Mouse (Mus musculus): ENCODE measurements at regions not wholly inside any gene's neighbourhood (a gene's known extent, or its start where the extent isn't known, plus 50 kb on each side); places are given as distances from the start of the nearest gene placed in this dataset.

DNA sequence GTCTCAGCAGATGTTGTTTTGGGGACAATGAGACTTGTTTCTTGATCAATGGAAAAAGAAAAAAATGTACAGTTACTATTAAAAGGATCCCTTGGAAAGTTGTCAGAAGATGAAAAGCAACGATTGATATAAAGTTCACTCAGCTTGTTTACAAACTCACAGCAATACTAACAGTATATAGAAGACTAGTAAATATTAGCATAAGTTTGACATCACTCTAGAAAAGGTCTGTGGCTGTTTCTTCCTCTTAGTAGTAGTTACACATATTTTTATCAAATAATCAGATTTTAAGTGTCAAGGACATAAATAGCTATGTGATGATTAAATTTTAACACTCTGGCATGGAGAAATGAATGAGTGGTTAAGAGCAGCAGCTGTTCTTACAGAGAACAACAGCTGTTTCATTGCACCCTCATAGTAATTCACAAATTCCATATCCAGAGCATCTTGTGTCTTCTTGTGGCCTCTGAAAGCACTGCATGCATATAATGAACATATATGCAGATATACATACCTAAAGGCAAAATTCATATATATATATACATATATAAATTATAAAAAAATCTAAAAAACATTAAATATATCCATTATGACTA is 179.1 kb upstream of the Pcdh10 start:
- no peak for DNase-seq (ENCODE audit: low spot score)

DNA sequence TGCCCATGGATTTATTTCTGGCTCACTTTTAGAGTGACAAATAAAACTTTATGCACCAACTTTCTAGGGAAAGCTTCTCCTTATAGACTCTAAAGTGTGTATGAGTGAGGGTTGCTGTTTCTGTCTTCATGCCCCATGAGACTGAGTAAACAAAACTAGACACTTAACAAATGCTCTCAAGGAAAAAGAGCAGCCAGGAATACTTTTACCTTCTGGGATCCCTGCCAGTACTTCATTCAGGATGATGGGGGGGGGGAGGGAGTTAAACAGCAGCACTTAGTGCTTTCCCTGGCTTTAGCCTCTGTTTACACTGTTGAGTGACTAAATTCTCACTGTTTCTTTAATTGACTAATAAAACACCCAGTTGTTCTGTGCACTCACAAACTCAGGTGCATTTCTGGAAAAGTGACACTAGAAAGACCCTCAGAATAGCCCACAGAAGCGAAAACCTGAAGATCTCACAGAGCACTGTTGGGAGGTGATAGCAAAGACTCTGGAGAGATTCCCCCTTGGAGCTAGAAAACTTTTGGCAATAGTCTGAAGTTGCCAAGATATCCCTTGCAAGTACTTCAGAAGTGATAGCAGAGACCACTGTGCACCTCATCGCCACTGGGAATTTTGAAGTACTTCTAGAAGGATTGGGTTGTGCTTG is 173.7 kb upstream of the Pcdh10 start:
- no peak for DNase-seq (ENCODE audit: low spot score)

DNA sequence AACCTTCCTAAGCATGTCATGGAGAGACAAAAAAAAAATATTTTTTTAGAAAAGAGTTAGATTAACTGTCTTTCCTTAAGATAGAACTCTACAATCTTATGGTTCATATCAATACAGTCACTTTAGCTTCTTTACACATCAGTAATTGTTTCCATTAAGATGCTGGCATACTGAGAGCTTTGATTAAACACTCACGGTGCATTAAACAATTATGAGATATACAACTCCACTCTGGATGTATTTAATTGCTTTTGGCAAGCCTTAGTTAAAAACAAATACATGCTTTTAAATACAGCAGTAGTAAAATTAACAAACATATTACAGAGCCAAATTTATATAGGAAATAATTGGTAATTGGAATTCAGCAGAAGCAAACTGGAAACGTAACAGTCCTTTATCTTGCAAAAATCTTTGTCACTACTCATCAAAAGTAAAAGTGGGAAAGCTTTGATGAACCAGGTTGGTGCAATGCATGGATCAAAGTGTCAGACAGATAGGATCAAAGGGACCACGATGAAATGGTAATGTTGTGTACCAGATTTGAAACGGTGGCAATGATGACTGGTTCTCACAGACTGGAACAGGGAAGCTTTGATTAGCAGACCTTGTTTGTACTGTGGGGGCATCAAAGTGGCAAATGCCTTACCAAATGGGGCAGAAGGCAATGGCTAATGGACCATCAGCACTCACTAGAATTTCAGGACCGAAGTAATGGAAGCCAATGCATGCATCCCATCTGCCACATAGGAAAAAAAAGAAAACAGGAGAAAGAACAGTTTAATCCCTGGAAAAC is 146.4 kb upstream of the Pcdh10 start:
- DNase-seq (ENCODE audit: low spot score): no peak

DNA sequence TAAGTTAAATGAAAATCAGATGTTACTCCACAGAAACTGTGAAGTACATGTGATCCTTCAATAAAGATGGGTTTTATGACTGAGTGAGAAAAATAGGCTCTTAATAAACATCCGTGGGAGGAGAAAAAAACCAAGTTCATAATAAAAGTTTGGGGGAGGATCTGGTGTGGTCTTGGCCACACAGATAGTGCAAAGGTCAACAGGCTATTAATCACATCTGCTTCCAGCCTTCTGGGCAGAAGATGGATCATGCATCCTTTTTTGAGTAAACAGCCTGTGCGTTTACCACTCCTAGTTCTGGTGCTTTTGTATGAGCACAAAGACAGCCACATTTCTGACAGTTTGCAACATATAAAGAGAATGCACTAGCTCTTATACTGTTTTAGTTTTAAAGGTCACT is 139.7 kb upstream of the Pcdh10 start:
- no peak for DNase-seq (ENCODE audit: low spot score)

DNA sequence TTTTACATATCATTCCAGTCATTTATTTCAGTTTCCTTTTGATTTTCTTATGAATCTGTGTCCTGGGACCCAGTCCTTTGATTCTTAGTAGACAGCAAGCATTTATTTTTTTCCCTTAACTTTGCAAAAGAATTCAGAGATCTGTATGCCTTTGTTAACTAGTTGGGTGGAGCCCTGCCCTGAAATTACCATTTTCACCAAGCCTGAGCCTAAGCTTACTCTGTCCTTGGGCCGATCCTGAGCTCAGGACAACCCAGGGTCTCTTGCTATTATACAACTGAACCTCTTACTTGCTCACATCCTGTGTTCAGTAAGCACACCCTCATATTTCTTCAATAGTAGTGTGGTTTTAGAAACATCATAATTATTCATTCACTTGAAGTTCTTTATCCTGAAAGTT is 132.7 kb upstream of the Pcdh10 start:
- DNase-seq (ENCODE audit: low spot score): no peak

DNA sequence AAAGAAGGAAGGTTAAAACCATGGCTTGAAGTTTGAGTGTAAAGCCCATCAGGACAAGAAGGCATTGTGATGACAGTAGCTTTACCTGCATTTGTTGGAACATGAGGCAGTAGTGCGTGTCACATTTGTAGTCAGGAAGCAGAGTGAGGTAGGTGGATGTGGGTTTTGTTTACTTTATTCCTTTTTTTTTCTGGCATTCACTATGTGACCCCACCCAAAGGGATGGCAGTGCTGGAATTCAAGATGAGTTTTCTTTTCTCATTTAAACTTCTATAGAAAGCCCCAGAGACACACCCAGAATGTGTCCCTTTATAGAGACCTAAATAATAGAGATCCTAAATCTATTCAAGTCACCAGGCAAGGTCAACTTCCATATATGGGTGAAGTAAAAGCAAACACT is 131.6 kb upstream of the Pcdh10 start:
- DNase-seq (ENCODE audit: low spot score): no peak

DNA sequence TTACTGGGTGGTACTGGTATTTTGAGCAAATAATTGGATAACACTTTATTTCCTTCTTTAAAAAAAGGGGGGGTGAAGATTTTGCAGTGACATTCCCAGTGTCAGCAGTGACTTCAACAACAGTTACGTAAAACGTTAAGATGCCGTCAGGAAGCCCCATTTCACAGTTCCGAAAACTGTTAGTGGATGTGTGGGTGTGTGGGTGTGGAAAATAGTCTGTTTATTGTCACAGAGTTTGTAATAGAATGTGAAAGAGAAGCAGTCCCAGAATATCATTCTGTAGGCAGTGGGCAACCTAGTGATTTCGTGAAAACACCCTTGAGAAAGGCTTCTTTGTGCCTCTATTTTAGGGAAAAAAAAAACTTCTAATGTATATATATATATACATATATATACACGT is 101.4 kb upstream of the Pcdh10 start:
- DNase-seq (ENCODE audit: low spot score): peak; percentile 14

DNA sequence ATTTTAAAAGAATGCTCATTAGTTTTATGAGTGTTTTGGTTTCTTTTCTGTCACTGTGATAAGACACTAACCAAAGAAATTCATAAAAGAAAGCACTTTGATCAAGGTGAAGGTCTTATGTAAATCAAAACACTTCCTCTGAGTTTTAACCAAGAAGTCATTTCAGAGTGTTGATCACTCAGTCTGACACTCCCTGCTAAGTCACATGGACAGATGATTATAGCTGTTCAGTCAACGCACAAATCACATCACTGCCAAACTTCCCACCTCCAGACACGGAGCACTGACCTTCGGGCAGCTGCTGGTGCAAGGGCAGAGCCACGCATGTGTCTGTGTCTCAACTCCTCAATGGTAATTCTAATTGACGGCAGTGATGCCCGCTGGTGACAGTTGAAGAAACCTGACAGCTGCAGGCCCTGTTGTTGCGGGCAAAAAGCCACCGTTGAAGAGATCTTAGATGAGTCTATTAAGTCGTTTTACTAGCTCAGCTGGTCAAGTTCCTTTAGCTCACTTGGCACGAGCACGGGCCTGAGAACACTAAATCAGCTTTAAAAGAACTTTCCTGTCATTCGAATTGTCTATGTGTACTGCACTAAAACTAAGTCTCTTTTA is 80.8 kb upstream of the Pcdh10 start:
- DNase-seq (ENCODE audit: low spot score): no peak

DNA sequence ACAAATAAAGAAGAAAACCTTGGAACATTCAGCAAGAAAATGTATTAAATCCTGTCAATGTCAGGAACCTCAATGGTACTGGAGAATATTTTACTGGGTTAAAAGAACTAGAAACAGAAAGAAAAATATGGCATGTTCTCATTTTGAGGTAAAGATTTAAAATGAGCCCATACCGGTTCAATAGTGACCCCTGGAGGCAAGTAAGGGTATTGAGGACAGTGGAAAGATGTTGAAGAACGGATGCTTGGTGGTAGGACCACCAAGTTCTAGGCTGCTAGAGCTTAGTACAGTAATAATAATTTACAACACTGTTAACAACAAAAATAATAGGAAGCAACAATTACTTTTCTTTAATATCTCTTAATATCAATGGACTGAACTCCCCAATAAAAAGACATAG is 58.9 kb upstream of the Pcdh10 start:
- DNase-seq (ENCODE audit: low spot score): no peak
